Mouse (Mus musculus) G1E (cell line): ENCODE measurements at regions not wholly inside any gene's neighbourhood (a gene's known extent, or its start where the extent isn't known, plus 50 kb on each side); places are given as distances from the start of the nearest gene placed in this dataset.

ENCODE experiments used
- ATAC-seq: 2 replicates; pipeline ENCODE4 v1.8.0; 2016; ENCODE audit warnings: mild to moderate bottlenecking; ENCODE audit not compliant: insufficient number of reproducible peaks, poor library complexity, low FRiP score, severe bottlenecking; ENCODE audit errors: extremely low read depth
- DNase-seq: peaks from one replicate; pipeline ENCODE4 v3.0.0; 2012; ENCODE audit warnings: low spot score
- H3K27me3 ChIP-seq: 2 replicates; pipeline ENCODE4 v1.6.1; 2012; ENCODE audit warnings: mild to moderate bottlenecking, low read length, inconsistent platforms; ENCODE audit not compliant: insufficient read depth
- H3K36me3 ChIP-seq: replicated peaks from 2 replicates; pipeline ENCODE3; 2012; ENCODE audit warnings: mild to moderate bottlenecking, inconsistent platforms
- H3K4me1 ChIP-seq: 2 replicates; pipeline ENCODE4 v1.6.1; 2012; ENCODE audit warnings: low read depth, low read length, inconsistent platforms, mixed read lengths; ENCODE audit not compliant: insufficient read depth
- H3K4me3 ChIP-seq: 2 replicates; pipeline ENCODE4 v1.5.1; 2012; ENCODE audit warnings: low read depth, mild to moderate bottlenecking, inconsistent platforms, low read length, moderate library complexity, mixed read lengths
- H3K9me3 ChIP-seq: replicated peaks from 2 replicates; pipeline ENCODE4 v1.6.1; 2012; ENCODE audit warnings: inconsistent platforms
- CTCF ChIP-seq: IDR thresholded peaks from 2 replicates; pipeline ENCODE4 v1.5.1; 2012; ENCODE audit warnings: low read depth, low read length, inconsistent platforms, mixed read lengths
- GATA1 ChIP-seq: IDR thresholded peaks from 2 replicates; pipeline ENCODE4 v1.6.1; 2012; ENCODE audit warnings: borderline replicate concordance, low read length, inconsistent platforms, mixed read lengths
- GATA2 ChIP-seq: IDR thresholded peaks from 2 replicates; pipeline ENCODE4 v1.6.1; 2012; ENCODE audit warnings: low read depth, low read length, inconsistent platforms, borderline replicate concordance
- POLR2AphosphoS5 ChIP-seq: IDR thresholded peaks from 2 replicates; pipeline ENCODE4 v1.6.1; 2012; ENCODE audit warnings: low read depth, low read length, inconsistent platforms; ENCODE audit not compliant: insufficient replicate concordance
- TAL1 ChIP-seq: conservative IDR thresholded peaks from 2 replicates; pipeline ENCODE4 v1.6.1; 2012; ENCODE audit warnings: low read depth, low read length, inconsistent platforms, mixed read lengths

DNA sequence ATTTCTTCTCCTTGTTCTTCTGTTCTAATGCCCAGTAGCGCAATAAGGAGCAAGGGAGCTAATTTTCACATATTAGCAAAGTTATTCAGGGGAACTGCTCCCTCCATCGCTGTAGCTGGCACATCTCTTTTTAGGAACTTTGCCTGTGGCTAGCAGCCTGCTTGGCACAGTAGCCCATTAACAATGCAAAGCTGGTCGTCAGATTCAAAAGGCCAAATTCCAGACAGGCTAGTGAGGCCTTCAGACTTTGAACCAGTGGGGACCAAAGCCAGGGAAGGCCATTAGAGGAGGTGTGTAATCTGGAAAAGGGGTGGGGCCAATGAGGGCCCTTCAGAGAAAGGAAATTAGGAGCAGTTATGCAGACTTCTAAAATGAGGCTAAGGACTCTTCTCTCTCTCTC lies 181.5 kb downstream of the Emp1 start:
- Histone ChIP-seq H3K4me1 (no peaks in the 10 kb centered on the region), H3K27me3 (no peaks in the 10 kb centered on the region), H3K9me3 (peaks cover 39% of the 10 kb centered on the region), H3K36me3 (no peaks in the 10 kb centered on the region), H3K4me3 (no peak overlapping the region)
- no peak for DNase-seq
- TF ChIP-seq POLR2AphosphoS5 (no peak), TAL1 (no peak), CTCF (no peak), GATA2 (no peak), GATA1 (no peak)
- ATAC-seq, result no peak

GRCm38 (mm10) chr6:135550368-135550950 lies 188.1 kb downstream of the Emp1 start:
- H3K4me1 ChIP-seq, result no peaks in the 10 kb centered on the region
- TF ChIP-seq CTCF, result no peak
- TF ChIP-seq TAL1, result no peak
- no peak for TF ChIP-seq POLR2AphosphoS5
- no peak for TF ChIP-seq GATA2
- TF ChIP-seq GATA1, result no peak
- no peaks in the 10 kb centered on the region for H3K27me3 ChIP-seq
- no peaks in the 10 kb centered on the region for H3K36me3 ChIP-seq
- no peak overlapping the region for H3K4me3 ChIP-seq
- peaks cover 24% of the 10 kb centered on the region for H3K9me3 ChIP-seq
- ATAC-seq, result no peak
- no peak for DNase-seq

GRCm38 (mm10) chr6:135552396-135552795 lies 190.1 kb downstream of the Emp1 start:
- no peak for ATAC-seq
- no peak for TF ChIP-seq POLR2AphosphoS5

GRCm38 (mm10) chr6:135559501-135559907 lies 197.2 kb downstream of the Emp1 start:
- no peaks in the 10 kb centered on the region for H3K27me3 ChIP-seq

More at GRCm38 (mm10) chr6:135552396-135552795, 190.1 kb downstream of the Emp1 start:
- no peaks in the 10 kb centered on the region for H3K27me3 ChIP-seq
- DNase-seq, result no peak
- no peak overlapping the region for H3K4me3 ChIP-seq
- H3K36me3 ChIP-seq, result no peaks in the 10 kb centered on the region
- H3K9me3 ChIP-seq, result peaks cover 33% of the 10 kb centered on the region
- H3K4me1 ChIP-seq, result no peaks in the 10 kb centered on the region

DNA sequence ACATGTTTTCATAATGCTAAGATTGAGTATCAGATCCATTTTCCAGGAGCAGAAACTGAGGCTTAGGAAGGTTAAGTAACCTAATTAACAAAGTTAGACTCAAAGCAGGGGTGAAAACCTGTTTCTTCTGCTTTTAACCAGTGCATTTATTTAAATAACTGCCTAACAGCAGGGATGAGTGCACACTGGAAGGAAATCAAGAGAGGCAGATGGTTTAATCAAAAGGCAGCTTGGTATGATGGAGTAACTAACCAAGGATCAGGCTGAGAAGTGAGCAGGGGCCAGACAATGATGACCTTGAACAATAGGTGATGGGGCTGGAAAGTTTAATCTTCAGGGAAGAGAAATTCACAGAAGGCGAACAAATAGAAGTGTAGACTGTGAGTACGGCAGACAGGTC lies 199.9 kb downstream of the Emp1 start:
- no peak for ATAC-seq

More at GRCm38 (mm10) chr6:135559501-135559907, 197.2 kb downstream of the Emp1 start:
- DNase-seq, result no peak
- Histone ChIP-seq H3K4me3 (no peak overlapping the region), H3K9me3 (peaks cover 50% of the 10 kb centered on the region), H3K36me3 (no peaks in the 10 kb centered on the region), H3K4me1 (no peaks in the 10 kb centered on the region)
- ATAC-seq, result no peak
- TF ChIP-seq GATA2 (no peak), CTCF (no peak), POLR2AphosphoS5 (no peak), TAL1 (no peak), GATA1 (no peak)

GRCm38 (mm10) chr6:135563766-135564165 lies 201.4 kb downstream of the Emp1 start:
- H3K4me3 ChIP-seq, result no peak overlapping the region
- TF ChIP-seq TAL1, result no peak
- no peak for TF ChIP-seq POLR2AphosphoS5
- TF ChIP-seq CTCF, result no peak
- TF ChIP-seq GATA1, result no peak
- no peak for TF ChIP-seq GATA2
- DNase-seq (no peak), ATAC-seq (no peak)
- no peaks in the 10 kb centered on the region for H3K4me1 ChIP-seq
- no peaks in the 10 kb centered on the region for H3K36me3 ChIP-seq
- H3K9me3 ChIP-seq, result peaks cover 31% of the 10 kb centered on the region
- H3K27me3 ChIP-seq, result no peaks in the 10 kb centered on the region

More for the DNA sequence above, 199.9 kb downstream of the Emp1 start:
- TF ChIP-seq POLR2AphosphoS5 (no peak), CTCF (no peak), TAL1 (no peak), GATA1 (no peak), GATA2 (no peak)
- Histone ChIP-seq H3K4me1 (no peaks in the 10 kb centered on the region), H3K9me3 (peaks cover 38% of the 10 kb centered on the region), H3K27me3 (no peaks in the 10 kb centered on the region), H3K36me3 (no peaks in the 10 kb centered on the region), H3K4me3 (no peak overlapping the region)
- no peak for DNase-seq

- H3K27me3 ChIP-seq, result no peaks in the 10 kb centered on the region
- ATAC-seq (no peak), DNase-seq (no peak)
- H3K9me3 ChIP-seq, result peaks cover 13% of the 10 kb centered on the region; the same call in 1 of the 2 replicates
- no peak overlapping the region for H3K4me3 ChIP-seq
- TF ChIP-seq TAL1, result no peak
- TF ChIP-seq GATA1, result no peak
- TF ChIP-seq GATA2, result no peak
- no peak for TF ChIP-seq CTCF
- no peak for TF ChIP-seq POLR2AphosphoS5
- no peaks in the 10 kb centered on the region for H3K36me3 ChIP-seq
- no peaks in the 10 kb centered on the region for H3K4me1 ChIP-seq
These were observed 206.7 kb downstream of the Emp1 start for GRCm38 (mm10) chr6:135569086-135569485.
